Mouse (Mus musculus) lung, embryonic 15.5 days (tissue): ENCODE data around the gene Galnt14. TPM values are rescaled to one million over a fixed set of nuclear protein-coding genes. Genes with fewer than 3 reads are reported as not detected.

Experiments used
- ATAC-seq: fragments of 200-750 bp; cut with Nextera tagmentation; 2 replicates; pipeline ENCODE4 v1.8.0; 2017; ENCODE audit warnings: moderate number of reproducible peaks, borderline replicate concordance; ENCODE audit not compliant: low FRiP score, low TSS enrichment; ENCODE audit errors: extremely low read depth
- H3K27ac ChIP-seq: fragments of 300-500 bp; sonication (generic); 2 replicates; pipeline ENCODE4 v1.5.1; 2015; ENCODE audit warnings: moderate library complexity, mild to moderate bottlenecking, inconsistent platforms
- H3K27me3 ChIP-seq: fragments of 300-500 bp; sonication (generic); 2 replicates; pipeline ENCODE4 v1.6.1; 2015; ENCODE audit warnings: inconsistent platforms
- H3K36me3 ChIP-seq: fragments of 300-500 bp; sonication (generic); 2 replicates; pipeline ENCODE4 v1.6.1; 2015; ENCODE audit warnings: inconsistent platforms
- H3K4me1 ChIP-seq: fragments of 300-500 bp; sonication (generic); 2 replicates; pipeline ENCODE4 v1.6.1; 2015; ENCODE audit warnings: inconsistent platforms
- H3K4me2 ChIP-seq: fragments of 300-500 bp; sonication (generic); 2 replicates; pipeline ENCODE4 v1.6.1; 2015; ENCODE audit warnings: inconsistent platforms, mild to moderate bottlenecking, moderate library complexity
- H3K4me3 ChIP-seq: fragments of 300-500 bp; sonication (generic); 2 replicates; pipeline ENCODE4 v1.5.1; 2015; ENCODE audit warnings: mild to moderate bottlenecking, inconsistent platforms
- H3K9ac ChIP-seq: fragments of 300-500 bp; sonication (generic); 2 replicates; pipeline ENCODE4 v1.6.1; 2015; ENCODE audit warnings: inconsistent platforms
- H3K9me3 ChIP-seq: fragments of 300-500 bp; sonication (generic); 2 replicates; pipeline ENCODE4 v1.6.1; 2016; ENCODE audit warnings: inconsistent platforms
- WGBS: fragments of 180-500 bp; shearing (Covaris S2); methylation state at CpG from one replicate; pipeline ENCODE4 v1.1.7; 2015; 5-methylcytosine and 5-hydroxymethylcytosine counted together
- polyA plus RNA-seq: library from polyadenylated mRNA; unstranded; fragments of >200 nt; fragmentation: Nextera tagmentation; extraction: Ambion mirVana; gene quantifications from 2 replicates; pipeline ENCODE4 v1.2.1, GENCODE M21; 2015

Galnt14 gene
- polyA plus RNA-seq, 1 experiment from 2014 or later = 0.15 TPM

GRCm38 (mm10) chr17:73602552-73603478, 107.4 kb downstream of the Galnt14 start:
- no peaks in the 10 kb centered on the region for H3K9me3 ChIP-seq
- no peak overlapping the region for H3K27ac ChIP-seq
- H3K9ac ChIP-seq = no peak overlapping the region
- no peak for ATAC-seq
- no peak overlapping the region for H3K4me3 ChIP-seq
- no peak overlapping the region for H3K4me2 ChIP-seq
- no peaks in the 10 kb centered on the region for H3K27me3 ChIP-seq
- no peaks in the 10 kb centered on the region for H3K4me1 ChIP-seq
- H3K36me3 ChIP-seq = no peaks in the 10 kb centered on the region
- 43% methylated on average over 5 of the region's 5 CpGs for WGBS

GRCm38 (mm10) chr17:73599923-73600322, 110.3 kb downstream of the Galnt14 start:
- Histone ChIP-seq H3K9me3 (no peaks in the 10 kb centered on the region), H3K27ac (no peak overlapping the region), H3K27me3 (no peaks in the 10 kb centered on the region), H3K4me2 (no peak overlapping the region), H3K4me1 (no peaks in the 10 kb centered on the region), H3K9ac (no peak overlapping the region), H3K36me3 (no peaks in the 10 kb centered on the region), H3K4me3 (no peak overlapping the region)
- WGBS = 67% methylated on average over 6 of the region's 6 CpGs
- no peak for ATAC-seq

DNA sequence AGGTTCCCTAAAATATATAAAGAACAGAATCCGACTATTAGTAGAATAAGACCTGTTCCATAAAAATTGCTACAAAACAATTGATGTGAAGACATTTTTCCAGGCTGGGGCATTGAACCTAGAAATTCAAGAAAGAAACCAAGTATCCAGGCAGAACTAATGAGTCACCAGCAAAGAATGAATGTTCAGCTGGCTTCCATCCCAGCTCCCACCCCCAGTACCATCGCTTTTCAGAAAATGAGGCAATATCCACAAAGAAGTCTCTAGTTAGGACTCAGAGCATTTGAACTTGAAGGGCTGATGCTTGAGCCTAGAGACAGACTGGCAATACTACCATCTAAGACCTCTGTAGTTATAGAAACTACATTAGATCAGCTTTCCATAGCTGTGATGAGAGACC, 118.2 kb downstream of the Galnt14 start:
- no peaks in the 10 kb centered on the region for H3K4me1 ChIP-seq
- 69% methylated on average over 2 of the region's 2 CpGs for WGBS
- no peaks in the 10 kb centered on the region for H3K27me3 ChIP-seq
- H3K9me3 ChIP-seq = no peaks in the 10 kb centered on the region
- H3K4me3 ChIP-seq = no peak overlapping the region
- ATAC-seq = no peak
- H3K36me3 ChIP-seq = no peaks in the 10 kb centered on the region
- H3K27ac ChIP-seq = no peak overlapping the region
- no peak overlapping the region for H3K4me2 ChIP-seq
- H3K9ac ChIP-seq = no peak overlapping the region

GRCm38 (mm10) chr17:73587573-73587972, 122.7 kb downstream of the Galnt14 start:
- Histone ChIP-seq H3K36me3 (no peaks in the 10 kb centered on the region), H3K27ac (no peak overlapping the region), H3K9me3 (no peaks in the 10 kb centered on the region), H3K4me2 (no peak overlapping the region), H3K4me1 (no peaks in the 10 kb centered on the region), H3K27me3 (no peaks in the 10 kb centered on the region), H3K9ac (no peak overlapping the region), H3K4me3 (no peak overlapping the region)
- WGBS = 64% methylated on average over 6 of the region's 6 CpGs
- no peak for ATAC-seq

DNA sequence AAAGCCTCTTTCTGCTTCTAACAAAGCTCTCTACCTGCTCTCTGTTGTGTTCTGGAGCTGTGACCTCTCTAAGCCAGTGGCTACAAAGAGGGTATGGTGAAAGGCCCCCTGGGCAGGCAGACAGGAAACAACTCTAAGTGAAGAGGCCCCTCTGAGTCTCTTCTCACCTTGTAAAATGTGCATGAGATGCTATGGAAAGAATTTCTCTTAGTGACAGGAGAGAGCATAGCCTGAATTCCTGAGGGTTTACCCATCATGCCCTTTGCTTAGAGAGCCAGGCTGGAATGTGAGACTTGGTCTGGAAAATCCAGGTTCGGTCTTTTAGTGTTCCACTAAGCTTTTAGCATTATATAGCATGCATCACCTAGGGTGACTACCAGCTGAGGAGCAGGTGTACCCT, 136.1 kb downstream of the Galnt14 start:
- H3K9ac ChIP-seq = no peak overlapping the region
- H3K36me3 ChIP-seq = no peaks in the 10 kb centered on the region
- no peak overlapping the region for H3K4me2 ChIP-seq
- WGBS = 45% methylated on average over 1 of the region's 1 CpGs
- H3K9me3 ChIP-seq = no peaks in the 10 kb centered on the region
- H3K4me3 ChIP-seq = no peak overlapping the region
- no peaks in the 10 kb centered on the region for H3K27me3 ChIP-seq
- no peaks in the 10 kb centered on the region for H3K4me1 ChIP-seq
- ATAC-seq = no peak
- H3K27ac ChIP-seq = no peak overlapping the region

GRCm38 (mm10) chr17:73572881-73573280, 137.4 kb downstream of the Galnt14 start:
- Histone ChIP-seq H3K4me3 (no peak overlapping the region), H3K27ac (no peak overlapping the region), H3K9me3 (no peaks in the 10 kb centered on the region), H3K36me3 (no peaks in the 10 kb centered on the region), H3K4me2 (no peak overlapping the region), H3K4me1 (no peaks in the 10 kb centered on the region), H3K9ac (no peak overlapping the region), H3K27me3 (no peaks in the 10 kb centered on the region)
- 54% methylated on average over 5 of the region's 5 CpGs for WGBS
- ATAC-seq = no peak

DNA sequence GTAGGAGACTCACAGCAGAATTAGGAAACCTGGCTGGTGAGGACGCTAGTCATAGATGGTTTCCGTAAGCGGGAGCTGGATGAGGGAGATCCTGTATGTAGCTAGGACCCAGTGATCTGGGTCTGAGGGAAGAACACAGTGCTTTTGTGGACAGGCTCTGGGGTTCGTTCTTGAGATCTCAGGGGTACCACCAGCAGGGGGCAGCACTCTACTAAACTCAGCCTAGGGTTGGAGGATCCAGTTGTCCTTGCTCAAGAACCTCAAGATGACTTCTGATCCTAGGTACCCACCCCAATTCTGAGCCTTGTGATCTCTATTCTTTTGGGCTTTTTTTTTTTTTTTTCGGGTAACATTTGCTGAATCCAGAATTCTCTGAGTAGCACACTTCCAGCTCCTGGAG, 137.8 kb downstream of the Galnt14 start:
- 80% methylated on average over 5 of the region's 5 CpGs for WGBS

DNA sequence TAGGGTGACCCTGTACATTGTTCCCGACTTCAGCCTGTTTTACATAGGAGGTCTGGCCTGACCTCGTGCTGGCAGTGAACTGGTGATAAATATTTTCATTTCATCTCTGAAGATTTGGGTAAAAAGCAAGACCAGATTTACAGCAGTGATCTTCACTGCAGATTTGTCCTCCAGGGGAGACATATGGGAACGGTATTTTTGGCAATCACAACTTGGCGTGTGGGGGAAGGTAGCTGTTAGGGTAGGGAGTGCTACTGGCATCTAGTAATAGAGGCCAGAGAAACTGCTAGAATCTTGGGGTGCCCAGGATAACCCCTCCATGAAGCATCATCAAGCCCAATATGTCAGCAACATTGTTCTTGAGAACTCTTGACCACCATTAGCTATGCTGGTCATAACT, 138.3 kb downstream of the Galnt14 start:
- H3K4me1 ChIP-seq = no peaks in the 10 kb centered on the region
- no peaks in the 10 kb centered on the region for H3K9me3 ChIP-seq
- WGBS = 51% methylated on average over 4 of the region's 4 CpGs
- ATAC-seq = no peak
- H3K4me2 ChIP-seq = no peak overlapping the region
- H3K27me3 ChIP-seq = no peaks in the 10 kb centered on the region
- H3K9ac ChIP-seq = no peak overlapping the region
- no peak overlapping the region for H3K4me3 ChIP-seq
- H3K36me3 ChIP-seq = no peaks in the 10 kb centered on the region
- no peak overlapping the region for H3K27ac ChIP-seq

More for the DNA sequence above, 137.8 kb downstream of the Galnt14 start:
- H3K27ac ChIP-seq = no peak overlapping the region
- H3K9me3 ChIP-seq = no peaks in the 10 kb centered on the region
- no peaks in the 10 kb centered on the region for H3K36me3 ChIP-seq
- H3K9ac ChIP-seq = no peak overlapping the region
- no peak overlapping the region for H3K4me2 ChIP-seq
- no peaks in the 10 kb centered on the region for H3K27me3 ChIP-seq
- ATAC-seq = no peak
- no peaks in the 10 kb centered on the region for H3K4me1 ChIP-seq
- no peak overlapping the region for H3K4me3 ChIP-seq

DNA sequence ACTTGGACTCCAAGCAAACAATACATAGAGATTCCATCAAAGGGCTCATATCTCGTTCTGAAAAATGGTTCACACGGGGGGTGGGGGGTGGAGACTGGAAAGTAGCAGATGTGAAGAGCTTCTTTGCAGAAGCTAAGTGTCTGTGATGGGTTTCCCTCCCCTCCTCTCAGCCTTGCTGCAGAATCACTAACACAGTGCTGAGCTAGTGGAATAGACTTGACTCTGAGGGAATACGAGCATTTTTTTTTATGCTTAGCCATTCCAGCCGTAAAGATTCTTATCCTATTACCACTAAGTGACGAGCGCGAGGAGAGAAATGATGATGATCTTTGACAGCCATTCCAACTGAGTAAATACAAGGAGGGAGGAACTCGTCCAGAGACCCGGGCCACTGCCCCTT, 142.0 kb downstream of the Galnt14 start:
- no peak overlapping the region for H3K27ac ChIP-seq
- no peak overlapping the region for H3K4me2 ChIP-seq
- ATAC-seq = no peak
- no peaks in the 10 kb centered on the region for H3K27me3 ChIP-seq
- no peak overlapping the region for H3K9ac ChIP-seq
- no peaks in the 10 kb centered on the region for H3K9me3 ChIP-seq
- no peak overlapping the region for H3K4me3 ChIP-seq
- H3K36me3 ChIP-seq = no peaks in the 10 kb centered on the region
- H3K4me1 ChIP-seq = no peaks in the 10 kb centered on the region
- 27% methylated on average over 9 of the region's 9 CpGs for WGBS

DNA sequence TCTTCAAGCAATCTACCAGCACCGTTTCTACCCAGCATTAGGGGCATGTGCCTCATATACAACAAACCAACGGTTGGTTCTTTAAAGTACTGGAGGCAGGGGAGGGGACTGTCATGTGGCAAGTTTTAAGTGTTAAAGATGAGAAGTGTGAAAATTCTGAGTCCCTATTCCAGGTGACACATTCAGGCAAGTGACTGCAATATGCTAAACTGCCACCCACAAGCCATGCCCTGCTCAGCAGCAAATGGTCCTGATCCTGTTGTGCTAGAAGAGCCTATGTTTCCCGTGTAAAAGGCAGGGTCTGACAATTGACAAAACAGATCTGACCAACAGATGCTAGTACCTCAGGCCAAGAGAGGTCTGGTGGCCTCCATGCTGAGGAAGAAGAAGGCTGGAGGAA, 149.1 kb downstream of the Galnt14 start:
- Histone ChIP-seq H3K4me2 (no peak overlapping the region), H3K27me3 (no peaks in the 10 kb centered on the region), H3K9me3 (no peaks in the 10 kb centered on the region), H3K9ac (no peak overlapping the region), H3K4me3 (no peak overlapping the region), H3K27ac (no peak overlapping the region), H3K36me3 (no peaks in the 10 kb centered on the region), H3K4me1 (no peaks in the 10 kb centered on the region)
- WGBS = 44% methylated on average over 3 of the region's 3 CpGs
- no peak for ATAC-seq

DNA sequence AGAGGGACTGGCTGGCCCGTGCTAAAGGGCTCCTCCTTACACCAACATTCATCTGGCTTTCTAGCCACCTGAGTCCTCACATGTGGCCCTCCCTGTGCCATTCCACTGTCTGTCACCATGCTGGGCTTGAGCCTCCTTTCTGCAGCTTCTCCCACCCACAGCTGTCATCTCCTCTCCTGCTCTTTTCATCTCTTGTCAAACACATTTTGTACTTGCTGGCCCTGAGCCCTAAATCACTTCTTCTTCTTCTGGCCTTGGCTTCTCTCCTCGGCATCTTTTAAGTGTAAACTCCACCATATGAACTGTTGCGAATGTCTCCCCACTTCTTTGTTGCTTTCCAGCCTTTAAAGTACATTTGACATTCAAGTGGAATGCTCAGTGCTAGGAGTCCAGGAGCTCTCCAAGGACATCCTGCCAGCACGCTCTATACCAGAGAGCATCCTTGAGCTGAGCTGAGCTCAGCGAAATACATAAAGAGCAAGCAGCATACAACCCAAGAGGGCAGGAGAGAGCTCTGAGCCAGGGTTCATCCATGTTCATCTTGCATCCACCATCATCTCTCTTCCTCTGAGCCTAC, 150.0 kb downstream of the Galnt14 start:
- H3K9ac ChIP-seq = no peak overlapping the region
- H3K36me3 ChIP-seq = no peaks in the 10 kb centered on the region
- no peaks in the 10 kb centered on the region for H3K9me3 ChIP-seq
- ATAC-seq = no peak
- WGBS = 58% methylated on average over 5 of the region's 5 CpGs
- no peaks in the 10 kb centered on the region for H3K27me3 ChIP-seq
- no peak overlapping the region for H3K4me3 ChIP-seq
- H3K4me2 ChIP-seq = no peak overlapping the region
- H3K4me1 ChIP-seq = no peaks in the 10 kb centered on the region
- no peak overlapping the region for H3K27ac ChIP-seq

DNA sequence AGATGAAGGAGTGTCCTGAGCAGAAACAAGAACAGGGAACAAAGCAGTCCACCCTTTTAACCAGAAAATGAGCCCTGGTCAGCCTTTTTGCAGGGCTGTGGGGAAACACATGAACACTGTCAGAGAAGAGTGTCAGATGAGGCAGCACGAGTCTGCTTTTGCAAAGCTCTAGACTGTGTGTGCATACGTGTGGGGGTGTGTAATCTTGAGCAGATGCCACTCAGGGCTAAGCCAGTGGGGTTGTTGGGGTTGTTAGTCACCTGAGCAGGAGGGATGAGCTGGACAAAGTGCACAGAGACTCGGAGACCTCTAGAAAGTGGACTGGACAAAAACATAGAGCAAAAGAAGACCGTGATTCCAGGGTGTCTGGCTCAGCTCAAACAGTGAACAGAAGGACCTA, 150.8 kb downstream of the Galnt14 start:
- no peak overlapping the region for H3K27ac ChIP-seq
- no peaks in the 10 kb centered on the region for H3K36me3 ChIP-seq
- H3K4me1 ChIP-seq = no peaks in the 10 kb centered on the region
- WGBS = 54% methylated on average over 4 of the region's 4 CpGs
- no peaks in the 10 kb centered on the region for H3K27me3 ChIP-seq
- no peaks in the 10 kb centered on the region for H3K9me3 ChIP-seq
- H3K4me2 ChIP-seq = no peak overlapping the region
- no peak overlapping the region for H3K9ac ChIP-seq
- no peak overlapping the region for H3K4me3 ChIP-seq
- ATAC-seq = no peak
